Mouse (Mus musculus) frontal cortex, postnatal 14 days (tissue): ENCODE results near the gene Plod2.

ENCODE experiments used
- DNase-seq, 2 experiments: peaks; one replicate each; pipeline ENCODE4 v3.0.0; 2022; ENCODE audit warnings: low spot score in 2 of 2

Gene Plod2

GRCm38 (mm10) chr9:92555006-92555958, 13.3 kb downstream of the Plod2 start:
- no peak for DNase-seq

- DNase-seq = no peak
Measured at GRCm38 (mm10) chr9:92559750-92560149, 17.7 kb downstream of the Plod2 start.

- no peak for DNase-seq
Measured at GRCm38 (mm10) chr9:92560840-92561547, 19.0 kb downstream of the Plod2 start.

GRCm38 (mm10) chr9:92562416-92562815, 20.4 kb downstream of the Plod2 start:
- DNase-seq = no peak

GRCm38 (mm10) chr9:92563306-92563705, 21.3 kb downstream of the Plod2 start:
- no peak for DNase-seq

- DNase-seq = no peak
Measured at GRCm38 (mm10) chr9:92564391-92564790, 22.4 kb downstream of the Plod2 start.

GRCm38 (mm10) chr9:92566234-92566633, 24.2 kb downstream of the Plod2 start:
- no peak for DNase-seq

GRCm38 (mm10) chr9:92567474-92567873, 25.5 kb downstream of the Plod2 start:
- no peak for DNase-seq

- no peak for DNase-seq
Measured at GRCm38 (mm10) chr9:92568798-92569197, 26.8 kb downstream of the Plod2 start.

GRCm38 (mm10) chr9:92572376-92573108, 30.5 kb downstream of the Plod2 start:
- DNase-seq = no peak

GRCm38 (mm10) chr9:92583876-92584275, 41.9 kb downstream of the Plod2 start:
- DNase-seq = no peak

- no peak for DNase-seq
Measured at GRCm38 (mm10) chr9:92586025-92586424, 44.0 kb downstream of the Plod2 start.

- DNase-seq = no peak
Measured at GRCm38 (mm10) chr9:92587391-92587790, 45.4 kb downstream of the Plod2 start.

- DNase-seq = no peak
Measured at GRCm38 (mm10) chr9:92588226-92588625, 46.2 kb downstream of the Plod2 start.

- no peak for DNase-seq
Measured at GRCm38 (mm10) chr9:92589021-92589420, 47.0 kb downstream of the Plod2 start.

GRCm38 (mm10) chr9:92591482-92591881, 49.5 kb downstream of the Plod2 start:
- DNase-seq = no peak

- no peak for DNase-seq
Measured at GRCm38 (mm10) chr9:92592757-92593156, 50.7 kb downstream of the Plod2 start.

GRCm38 (mm10) chr9:92594491-92594890, 52.5 kb downstream of the Plod2 start:
- DNase-seq = no peak

- no peak for DNase-seq
Measured at GRCm38 (mm10) chr9:92595296-92595695, 53.3 kb downstream of the Plod2 start.

GRCm38 (mm10) chr9:92596916-92597547, 55.0 kb downstream of the Plod2 start:
- no peak for DNase-seq

GRCm38 (mm10) chr9:92597776-92598175, 55.8 kb downstream of the Plod2 start:
- DNase-seq = no peak
